Mouse (Mus musculus): Measurements from ENCODE around the gene Otulin. TPM values are rescaled to one million over a fixed set of nuclear protein-coding genes. Genes with fewer than 3 reads are reported as not detected.

Gene Otulin
- total and polyA plus RNA-seq, 3 experiments = 40.0 to 84.8 (median 80.2) TPM

DNA sequence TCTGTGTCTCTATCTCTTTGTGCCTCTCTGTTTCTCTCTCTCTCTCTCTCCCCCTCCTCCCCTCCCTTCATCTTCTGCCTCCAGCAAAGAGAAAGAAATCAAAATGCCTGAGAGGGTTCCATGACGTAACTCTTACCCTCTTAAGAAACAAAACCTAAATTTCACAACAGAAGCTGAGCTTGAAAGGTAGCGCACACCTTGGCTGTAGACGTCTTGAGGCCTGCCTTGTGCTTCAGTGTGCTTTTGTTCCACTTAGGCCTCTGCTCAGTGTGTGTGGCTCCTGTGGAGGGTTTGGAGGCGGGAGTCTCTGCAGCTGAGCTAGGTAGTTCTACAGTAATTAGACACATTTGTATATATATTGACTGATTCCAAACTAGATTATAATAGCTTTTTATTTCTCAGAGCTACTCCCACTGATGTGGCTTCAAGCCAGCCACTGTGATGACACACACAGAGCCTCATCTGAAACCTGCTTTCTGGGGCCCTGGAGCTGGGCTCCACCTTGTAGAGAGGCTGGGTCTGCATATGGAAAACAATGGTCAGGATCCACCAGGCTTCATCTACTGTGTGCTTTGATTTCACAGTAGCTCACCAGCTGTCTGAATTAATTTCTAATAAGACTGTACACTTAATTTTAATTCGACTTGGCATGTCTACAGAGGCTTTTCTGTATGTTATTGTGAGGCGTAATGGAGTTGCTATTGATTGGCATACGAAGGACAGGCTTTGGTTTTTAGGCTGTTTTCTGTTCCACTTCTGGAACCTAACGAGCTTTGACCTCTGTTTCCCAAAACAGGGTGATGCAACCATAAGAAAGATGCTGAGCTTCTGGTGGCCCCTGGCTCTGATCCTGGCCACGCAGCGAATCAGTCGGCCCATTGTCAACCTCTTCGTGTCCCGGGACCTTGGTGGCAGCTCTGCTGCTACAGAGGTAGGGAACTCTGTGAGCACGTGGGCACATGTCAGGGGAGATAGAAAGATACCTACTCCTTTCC, 66.1 kb downstream of the Otulin start:
- no peak for DNase-seq (ENCODE audit: extremely low read depth)
- in situ Hi-C loops (cut with MboI; ENCODE audit: low pct_ligation_motif_present, low pct_unique_long_range_greater_than_20kb, low sequenced_read_pairs) = no loop called here
- TF ChIP-seq ELF1 (IDR thresholded peaks at IDR 0.05; ENCODE audit: low read depth, low read length) (no peak), ETS1 (conservative IDR thresholded peaks at IDR 0.05; ENCODE audit: low read depth, low read length) (no peak), CHD2 (IDR thresholded peaks at IDR 0.05; ENCODE audit: low read length) (no peak), E2F4 (IDR thresholded peaks at IDR 0.05; ENCODE audit: insufficient replicate concordance, low read depth, low read length) (no peak), HCFC1 (IDR thresholded peaks at IDR 0.05; ENCODE audit: low read depth, low read length) (no peak), EP300 (IDR thresholded peaks at IDR 0.05; ENCODE audit: low read length) (no peak), USF1 (IDR thresholded peaks at IDR 0.05; ENCODE audit: low read depth, low read length) (no peak), CHD1 (IDR thresholded peaks at IDR 0.05; ENCODE audit: low read depth, low read length) (no peak), POLR2A (IDR thresholded peaks at IDR 0.05; ENCODE audit: low read depth, low read length) (no peak), MYC (IDR thresholded peaks at IDR 0.05; ENCODE audit: low read depth, low read length) (no peak), RCOR1 (conservative IDR thresholded peaks at IDR 0.05; ENCODE audit: low read depth, low read length) (no peak), MAX (IDR thresholded peaks at IDR 0.05; ENCODE audit: low read length) (no peak), TBP (conservative IDR thresholded peaks at IDR 0.05; ENCODE audit: low read depth, low read length) (no peak), JUN (IDR thresholded peaks at IDR 0.05; ENCODE audit: insufficient read depth, low read depth, low read length) (no peak), RAD21 (IDR thresholded peaks at IDR 0.05; ENCODE audit: low read depth, low read length) (no peak)

GRCm38 (mm10) chr15:27560315-27560714, 70.2 kb downstream of the Otulin start:
- Histone ChIP-seq H3K27ac (ENCODE audit: insufficient read depth, low read depth) (no peak overlapping the region), H3K36me3 (replicated peaks in 1 of 2; ENCODE audit: control insufficient read depth in 1 of 2, insufficient read depth in 1 of 2, low read length in 1 of 2) (peaks cover 0 to 34% of the 10 kb centered on the region in 2 experiments)
- no peak for TF ChIP-seq ETS1 (conservative IDR thresholded peaks at IDR 0.05; ENCODE audit: low read depth, low read length)
- TF ChIP-seq HCFC1 (IDR thresholded peaks at IDR 0.05; ENCODE audit: low read depth, low read length) = no peak
- TF ChIP-seq MXI1 (IDR thresholded peaks at IDR 0.05; ENCODE audit: low read depth, low read length) = no peak
- no peak for TF ChIP-seq ZMIZ1 (IDR thresholded peaks at IDR 0.05; ENCODE audit: low read depth, low read length)
- no peak for TF ChIP-seq POLR2A (IDR thresholded peaks at IDR 0.05; ENCODE audit: low read depth, low read length)
- TF ChIP-seq USF1 (IDR thresholded peaks at IDR 0.05; ENCODE audit: low read depth, low read length) = no peak
- TF ChIP-seq SMC3 (IDR thresholded peaks at IDR 0.05; ENCODE audit: low read depth, low read length) = no peak
- TF ChIP-seq PAX5 (IDR thresholded peaks at IDR 0.05; ENCODE audit: low read length) = no peak
- TF ChIP-seq USF2 (conservative IDR thresholded peaks at IDR 0.05; ENCODE audit: low read depth, low read length) = no peak
- no peak for TF ChIP-seq IRF4 (IDR thresholded peaks at IDR 0.05; ENCODE audit: low read depth, low read length)
- TF ChIP-seq TBP (conservative IDR thresholded peaks at IDR 0.05; ENCODE audit: low read depth, low read length) = no peak
- no peak for TF ChIP-seq POLR2AphosphoS2 (IDR thresholded peaks at IDR 0.05; ENCODE audit: low read depth, low read length)
- TF ChIP-seq ZKSCAN1 (IDR thresholded peaks at IDR 0.05; ENCODE audit: borderline replicate concordance, low read depth, low read length) = no peak
- no peak for TF ChIP-seq EP300 (IDR thresholded peaks at IDR 0.05; ENCODE audit: low read length)
- no peak for TF ChIP-seq SIN3A (IDR thresholded peaks at IDR 0.05; ENCODE audit: low read length)
- no peak for TF ChIP-seq ZNF384 (IDR thresholded peaks at IDR 0.05; ENCODE audit: low read depth, low read length)
- TF ChIP-seq CHD2 (IDR thresholded peaks at IDR 0.05; ENCODE audit: low read length) = no peak
- no peak for TF ChIP-seq MEF2A (IDR thresholded peaks at IDR 0.05; ENCODE audit: borderline replicate concordance, low read depth, low read length)
- no peak for TF ChIP-seq UBTF (IDR thresholded peaks at IDR 0.05; ENCODE audit: low read depth, low read length)
- TF ChIP-seq MAX (IDR thresholded peaks at IDR 0.05; ENCODE audit: low read length) = no peak

More for the DNA sequence above, 66.1 kb downstream of the Otulin start:
- Histone ChIP-seq H3K4me1 (ENCODE audit: control insufficient read depth in 1 of 2, insufficient read depth in 2 of 2) (peaks cover 9 to 12% of the 10 kb centered on the region in 2 experiments; a peak in 3 of 4 replicates), H3K27me3 (replicated peaks) (no peaks in the 10 kb centered on the region), H3K4me2 (ENCODE audit: insufficient read depth, low read depth, poor library complexity, severe bottlenecking) (no peak overlapping the region), H3K79me2 (replicated peaks; ENCODE audit: control insufficient read depth, extremely low read depth, insufficient read depth, poor library complexity, severe bottlenecking) (no peaks in the 10 kb centered on the region), H3K9ac (ENCODE audit: insufficient read depth, low read depth) (no peak overlapping the region), H3K9me3 (replicated peaks; ENCODE audit: low read length) (no peaks in the 10 kb centered on the region), H3K4me3 (replicated peaks in 1 of 3; ENCODE audit: low read depth in 2 of 3, low read length in 2 of 3, poor library complexity in 1 of 3) (no peak overlapping the region), H3K36me3 (replicated peaks in 1 of 2; ENCODE audit: control insufficient read depth in 1 of 2, insufficient read depth in 1 of 2, low read length in 1 of 2) (peaks cover 0 to 56% of the 10 kb centered on the region in 2 experiments), H3K27ac (ENCODE audit: insufficient read depth, low read depth) (peak overlapping the region; percentile 8; the same call in 1 of the 2 replicates)
- dilution Hi-C loops (cut with MboI; ENCODE audit: extremely low pct_ligation_motif_present, extremely low pct_unique_long_range_greater_than_20kb, low sequenced_read_pairs) = no loop called here

More at GRCm38 (mm10) chr15:27560315-27560714, 70.2 kb downstream of the Otulin start:
- Histone ChIP-seq H3K4me3 (replicated peaks in 1 of 3; ENCODE audit: low read depth in 2 of 3, low read length in 2 of 3, poor library complexity in 1 of 3) (no peak overlapping the region), H3K4me1 (ENCODE audit: control insufficient read depth in 1 of 2, insufficient read depth in 2 of 2) (peaks cover 9 to 10% of the 10 kb centered on the region in 2 experiments; a peak in 3 of 4 replicates), H3K9me3 (replicated peaks; ENCODE audit: low read length) (no peaks in the 10 kb centered on the region), H3K9ac (ENCODE audit: insufficient read depth, low read depth) (no peak overlapping the region), H3K27me3 (replicated peaks) (no peaks in the 10 kb centered on the region), H3K4me2 (ENCODE audit: insufficient read depth, low read depth, poor library complexity, severe bottlenecking) (no peak overlapping the region), H3K79me2 (replicated peaks; ENCODE audit: control insufficient read depth, extremely low read depth, insufficient read depth, poor library complexity, severe bottlenecking) (no peaks in the 10 kb centered on the region)
- DNase-seq (ENCODE audit: extremely low read depth) = no peak
- in situ Hi-C loops (cut with MboI; ENCODE audit: low pct_ligation_motif_present, low pct_unique_long_range_greater_than_20kb, low sequenced_read_pairs) = no loop called here
- dilution Hi-C loops (cut with MboI; ENCODE audit: extremely low pct_ligation_motif_present, extremely low pct_unique_long_range_greater_than_20kb, low sequenced_read_pairs) = no loop called here
